Mouse (Mus musculus) C2C12 (cell line): ENCODE results near the gene Ier5.

Experiments
- CTCF ChIP-seq: IDR thresholded peaks from one replicate; pipeline ENCODE4 v1.5.1; 2011; ENCODE audit not compliant: control insufficient read depth, insufficient read depth, insufficient read length
- FOSL1 ChIP-seq: IDR thresholded peaks from one replicate; pipeline ENCODE4 v1.8.0; 2011; ENCODE audit warnings: mild to moderate bottlenecking, low read length; ENCODE audit not compliant: poor library complexity, insufficient read depth, severe bottlenecking
- MAX ChIP-seq: IDR thresholded peaks from one replicate; pipeline ENCODE4 v1.6.1; 2011; ENCODE audit warnings: mild to moderate bottlenecking, control low read depth
- MYOD1 ChIP-seq: IDR thresholded peaks from one replicate; pipeline ENCODE4 v1.6.1; 2011; ENCODE audit warnings: low read depth; ENCODE audit not compliant: control insufficient read depth, insufficient read length
- MYOG ChIP-seq: IDR thresholded peaks from one replicate; pipeline ENCODE4 v1.6.1; 2011; ENCODE audit not compliant: control insufficient read depth, insufficient read length; ENCODE audit errors: extremely low read depth
- USF1 ChIP-seq: IDR thresholded peaks from one replicate; pipeline ENCODE4 v1.6.1; 2011; ENCODE audit warnings: low read depth, mild to moderate bottlenecking, control low read depth, moderate library complexity

DNA sequence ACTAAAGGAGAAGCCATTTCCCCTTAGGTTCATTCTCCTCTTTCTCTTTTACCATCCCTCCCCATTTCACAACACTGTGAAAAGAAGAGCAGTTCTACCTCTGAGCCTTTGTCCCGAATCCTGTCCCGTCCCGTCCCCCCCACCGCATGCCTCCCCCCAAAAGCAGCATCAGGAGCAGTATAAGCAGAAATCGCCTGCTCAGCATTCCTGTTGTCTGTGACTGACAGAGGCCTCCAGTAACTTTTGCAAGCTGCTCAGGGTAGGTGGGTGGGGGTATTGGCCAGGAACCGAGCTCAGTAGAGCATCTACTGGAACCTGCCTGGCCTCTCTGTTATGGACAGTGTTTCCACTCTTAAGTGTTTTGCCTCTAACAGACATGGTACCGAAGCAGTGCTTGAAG lies 26.3 kb downstream of the Ier5 start:
- TF ChIP-seq CTCF = no peak
- no peak for TF ChIP-seq MAX
- no peak for TF ChIP-seq USF1
- no peak for TF ChIP-seq MYOG
- no peak for TF ChIP-seq MYOD1
- TF ChIP-seq FOSL1 = no peak
